Comparison of ENCODE assay signal across 8 mouse cellular contexts in the genomic region with DNA sequence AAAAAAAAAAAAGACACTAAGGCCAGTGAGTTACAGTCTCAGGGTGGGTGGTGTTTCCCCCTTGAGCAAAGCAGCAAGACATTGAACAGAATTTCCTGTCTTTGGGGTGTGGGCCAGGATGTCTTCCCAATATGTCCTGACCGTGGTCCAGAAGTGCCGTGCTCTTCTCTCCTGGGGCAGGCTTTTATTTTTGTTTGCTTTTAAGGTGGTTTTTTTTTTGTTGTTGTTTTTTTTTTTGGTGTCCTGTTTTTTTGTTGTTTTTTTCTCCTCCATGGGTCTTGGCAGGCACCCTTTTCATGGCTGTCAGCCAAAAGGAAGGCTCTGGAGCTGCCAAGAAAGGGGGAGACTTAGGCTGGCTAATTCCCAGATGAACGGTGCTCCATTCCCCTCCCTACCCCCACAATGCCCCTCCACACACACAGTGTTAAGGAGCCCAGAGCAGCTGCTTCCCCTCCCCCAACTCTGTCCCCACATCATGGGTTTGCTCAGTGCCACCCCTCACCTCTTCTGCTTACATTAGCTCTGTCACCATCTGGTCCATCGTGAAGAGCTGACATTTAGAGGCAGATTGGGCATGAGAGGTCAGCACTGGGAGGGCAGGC. TPM values are rescaled to one million over a fixed set of nuclear protein-coding genes. Genes with fewer than 3 reads are reported as not detected.
A peak's percentile ranks its signal among the peaks of the same experiment; 100 is the strongest.
DNase-seq lines count a peak whose midpoint lies in the region; ATAC-seq and TF ChIP-seq lines count a peak whose summit lies in the region.
"Had no signal": no experiment of that assay in that cellular context is flagged by ENCODE, and none has a peak within 500 bp of the region (broad histone marks: within the 10 kb centered on the region; RNA-seq: fewer than 3 reads in every experiment).

No protein-coding gene starts in this region.

- peaks cover 23% of the 10 kb centered on the region for H3K79me2 ChIP-seq in liver, adult 2 months (ENCODE audit: control insufficient read depth, insufficient read depth, low read length)

- no peak overlapping the region for H3K4me2 ChIP-seq in liver, postnatal 0 days (ENCODE audit: low read depth, low read length)

- no peak for TF ChIP-seq CTCF in liver, adult 2 months (IDR thresholded peaks at IDR 0.05; ENCODE audit: low read depth, low read length)
- TF ChIP-seq CTCF in liver, postnatal 0 days (IDR thresholded peaks at IDR 0.05; ENCODE audit: low read depth) = no peak
- TF ChIP-seq CTCF in layer of hippocampus, adult 2 months (conservative IDR thresholded peaks at IDR 0.05) = no peak

- H3K9me3 ChIP-seq in liver, postnatal 0 days (ENCODE audit: low read length) = no peaks in the 10 kb centered on the region

- no peak overlapping the region for H3K9ac ChIP-seq in liver, adult 2 months (ENCODE audit: low read depth, low read length)
- no peak overlapping the region for H3K9ac ChIP-seq in liver, postnatal 0 days (replicated peaks)

- H3K36me3 ChIP-seq in liver, adult 2 months (ENCODE audit: control insufficient read depth, insufficient read depth, low read length) = peaks cover 16% of the 10 kb centered on the region
- H3K36me3 ChIP-seq in liver, postnatal 0 days (replicated peaks; ENCODE audit: insufficient read depth, low read length) = peaks cover 45% of the 10 kb centered on the region

- no peak for TF ChIP-seq POLR2A in liver, adult 2 months (IDR thresholded peaks at IDR 0.05; ENCODE audit: extremely low read depth, insufficient read depth, low read length)

- no peak for TF ChIP-seq EP300 in liver, postnatal 0 days (IDR thresholded peaks at IDR 0.05; ENCODE audit: low read depth)

- no peak for ATAC-seq in liver, postnatal 0 days
- no peak for ATAC-seq in CD4-positive, CD25-positive, alpha-beta regulatory T cell, adult 4 months

- peaks cover 38% of the 10 kb centered on the region for H3K4me1 ChIP-seq in liver, adult 2 months (ENCODE audit: control insufficient read depth, insufficient read depth, low read length)
- peaks cover 39% of the 10 kb centered on the region for H3K4me1 ChIP-seq in liver, postnatal 0 days (ENCODE audit: insufficient read depth)

- no peak overlapping the region for H3K4me3 ChIP-seq in liver, adult 2 months (ENCODE audit: insufficient read depth, low read depth, low read length)
- no peak overlapping the region for H3K4me3 ChIP-seq in liver, postnatal 0 days (ENCODE audit: low read depth, low read length)
- no peak overlapping the region for H3K4me3 ChIP-seq in layer of hippocampus, adult 2 months

- peak; percentile 60 for DNase-seq in liver, adult 2 months (ENCODE audit: extremely low read depth, low read depth, low spot score)
- DNase-seq in liver, postnatal 0 days = no peak
- DNase-seq in cerebellum, adult 18-20 months = peak; percentile 70 to 80
- DNase-seq in frontal cortex, postnatal 36 days (ENCODE audit: low spot score in 2 of 2) = peak; percentile 45 to 55
- DNase-seq in layer of hippocampus, adult 2 months (ENCODE audit: low spot score in 2 of 2) = peak; percentile 66 to 71
- peak; percentile 52 for DNase-seq in right cerebral cortex, postnatal 14 days

- WGBS in liver, adult 2 months = 9% methylated on average over 4 of the region's 4 CpGs
- 71% methylated on average over 4 of the region's 4 CpGs for WGBS in liver, postnatal 0 days (ENCODE audit: insufficient replicate concordance)

- H3K27ac ChIP-seq in liver, adult 2 months (replicated peaks; ENCODE audit: insufficient read depth, low read depth, low read length) = peak overlapping the region; percentile 52
- no peak overlapping the region for H3K27ac ChIP-seq in liver, postnatal 0 days (ENCODE audit: low read depth)
- H3K27ac ChIP-seq in layer of hippocampus, adult 2 months = peak overlapping the region; percentile 79
- H3K27ac ChIP-seq: kidney, postnatal 0 days had no signal

- H3K27me3 ChIP-seq in liver, adult 2 months (ENCODE audit: control insufficient read depth, insufficient read depth, low read length) = no peaks in the 10 kb centered on the region
- H3K27me3 ChIP-seq in liver, postnatal 0 days (ENCODE audit: insufficient read depth, low read length) = no peaks in the 10 kb centered on the region

RNA-seq across cellular contexts. Expression of a gene that starts 3.1 kb away (rescaled TPM):
- total RNA-seq in liver, adult 2 months (2014; rRNA removed) = 87.4 and 97.7 TPM in 2 replicates
- 154 and 158 TPM in 2 replicates for polyA plus RNA-seq in liver, adult 2 months (2012; rRNA removed)
- polyA plus RNA-seq in liver, postnatal 0 days (2015; fragmentation: Nextera tagmentation; extraction: Ambion mirVana) = 19.3 and 23.2 TPM in 2 replicates
- 10 to 100 TPM; 21.5 to 22.2 TPM for total RNA-seq in layer of hippocampus, adult 2 months (2021)
- 1 to 10 TPM; 2.8 to 4.4 TPM for polyA plus RNA-seq in CD4-positive, CD25-positive, alpha-beta regulatory T cell, adult 4 months (2017; shearing (Covaris generic))

RNA-seq across cellular contexts. Expression of a gene that starts 17.9 kb away (rescaled TPM):
- not detected in 2 replicates for total RNA-seq in liver, adult 2 months (2014; rRNA removed)
- not detected in 2 replicates for polyA plus RNA-seq in liver, adult 2 months (2012; rRNA removed)
- polyA plus RNA-seq in liver, postnatal 0 days (2015; fragmentation: Nextera tagmentation; extraction: Ambion mirVana) = not detected in 2 replicates
- not detected for total RNA-seq in layer of hippocampus, adult 2 months (2021)
- polyA plus RNA-seq in CD4-positive, CD25-positive, alpha-beta regulatory T cell, adult 4 months (2017; shearing (Covaris generic)) = 1 to 10 TPM in 1 of 2 experiments, not detected in 1; 2.4 TPM
- polyA plus RNA-seq: kidney, postnatal 0 days had no signal

RNA-seq across cellular contexts. Expression of a gene that starts 22.6 kb away (rescaled TPM):
- total RNA-seq in liver, adult 2 months (2014; rRNA removed) = 4.2 and 5.1 TPM in 2 replicates
- 5.9 and 8.6 TPM in 2 replicates for polyA plus RNA-seq in liver, adult 2 months (2012; rRNA removed)
- polyA plus RNA-seq in liver, postnatal 0 days (2015; fragmentation: Nextera tagmentation; extraction: Ambion mirVana) = 0.14 and 0.18 TPM in 2 replicates
- 10 to 100 TPM in 1 of 2 experiments, 1 to 10 TPM in 1; 8.7 to 10.9 TPM for total RNA-seq in layer of hippocampus, adult 2 months (2021)
- polyA plus RNA-seq in CD4-positive, CD25-positive, alpha-beta regulatory T cell, adult 4 months (2017; shearing (Covaris generic)) = under 1 TPM in 1 of 2 experiments, not detected in 1; 0.25 TPM

RNA-seq across cellular contexts. Expression of a gene that starts 23.2 kb away (rescaled TPM):
- total RNA-seq in liver, adult 2 months (2014; rRNA removed) = 12.2 and 14.7 TPM in 2 replicates
- 20.3 and 20.6 TPM in 2 replicates for polyA plus RNA-seq in liver, adult 2 months (2012; rRNA removed)
- polyA plus RNA-seq in liver, postnatal 0 days (2015; fragmentation: Nextera tagmentation; extraction: Ambion mirVana) = 14.0 and 14.1 TPM in 2 replicates
- total RNA-seq in layer of hippocampus, adult 2 months (2021) = 10 to 100 TPM; 22.1 to 22.2 TPM
- 10 to 100 TPM; 11.3 to 12.8 TPM for polyA plus RNA-seq in CD4-positive, CD25-positive, alpha-beta regulatory T cell, adult 4 months (2017; shearing (Covaris generic))

RNA-seq across cellular contexts. Expression of a gene that starts 23.3 kb away (rescaled TPM):
- 4.1 and 6.2 TPM in 2 replicates for total RNA-seq in liver, adult 2 months (2014; rRNA removed)
- 6.0 and 9.6 TPM in 2 replicates for polyA plus RNA-seq in liver, adult 2 months (2012; rRNA removed)
- 6.2 and 7.5 TPM in 2 replicates for polyA plus RNA-seq in liver, postnatal 0 days (2015; fragmentation: Nextera tagmentation; extraction: Ambion mirVana)
- total RNA-seq in layer of hippocampus, adult 2 months (2021) = 10 to 100 TPM; 19.0 to 25.9 TPM
- 10 to 100 TPM; 23.3 to 44.4 TPM for polyA plus RNA-seq in CD4-positive, CD25-positive, alpha-beta regulatory T cell, adult 4 months (2017; shearing (Covaris generic))
